Comparison of ENCODE assay signal across 36 mouse cellular contexts in the genomic region with DNA sequence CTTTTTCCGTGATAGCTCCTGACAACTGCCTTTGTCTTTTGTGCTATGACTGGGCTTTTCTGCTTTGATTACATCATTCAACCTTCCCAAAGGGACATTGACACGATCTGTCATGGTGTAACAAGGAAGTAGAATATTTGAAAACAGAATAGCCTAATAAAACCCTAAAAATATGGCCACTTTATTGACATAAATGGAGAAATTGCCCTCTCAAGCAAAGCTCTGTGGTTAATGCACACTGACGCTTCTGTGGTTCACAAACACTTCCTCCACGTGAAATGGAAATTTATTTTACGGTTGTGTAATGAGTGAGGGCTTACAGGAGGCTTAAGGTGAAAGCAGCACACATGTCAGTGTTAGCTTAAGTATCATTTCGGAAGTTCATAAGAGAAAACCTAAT. TPM values are rescaled to one million over a fixed set of nuclear protein-coding genes. Genes with fewer than 3 reads are reported as not detected.
DNase-seq lines count a peak whose midpoint lies in the region; ATAC-seq and TF ChIP-seq lines count a peak whose summit lies in the region.
"Had no signal": no experiment of that assay in that cellular context is flagged by ENCODE, and none has a peak within 500 bp of the region (broad histone marks: within the 10 kb centered on the region; RNA-seq: fewer than 3 reads in every experiment).

No protein-coding gene starts in this region.

- no peak for TF ChIP-seq CTCF in midbrain, postnatal 0 days (IDR thresholded peaks at IDR 0.05)

- no peak overlapping the region for H3K9ac ChIP-seq in intestine, embryonic 16.5 days (ENCODE audit: low read depth, low read length)
- H3K9ac ChIP-seq in midbrain, postnatal 0 days (replicated peaks; ENCODE audit: low read length, poor library complexity, severe bottlenecking): no peak overlapping the region
- H3K9ac ChIP-seq in midbrain, embryonic 11.5 days (ENCODE audit: low read length): no peak overlapping the region
- H3K9ac ChIP-seq: embryonic facial prominence, embryonic 13.5 days; forebrain, embryonic 15.5 days; heart, embryonic 13.5 days; hindbrain, embryonic 12.5 days; liver, embryonic 12.5 days; liver, postnatal 0 days; midbrain, embryonic 12.5 days; stomach, embryonic 15.5 days had no signal

- peak overlapping the region; percentile 69 for H3K27ac ChIP-seq in intestine, embryonic 16.5 days (ENCODE audit: low read length)
- H3K27ac ChIP-seq in midbrain, postnatal 0 days (ENCODE audit: low read depth, low read length): no peak overlapping the region
- H3K27ac ChIP-seq in midbrain, embryonic 11.5 days (ENCODE audit: low read depth, low read length): no peak overlapping the region
- H3K27ac ChIP-seq: embryonic facial prominence, embryonic 13.5 days; forebrain, embryonic 10.5 days; forebrain, embryonic 15.5 days; gastrocnemius, adult 2 months; heart, embryonic 13.5 days; hindbrain, embryonic 12.5 days; hindbrain, postnatal 0 days; liver, embryonic 12.5 days; midbrain, embryonic 12.5 days; stomach, embryonic 15.5 days had no signal

- no peaks in the 10 kb centered on the region for H3K9me3 ChIP-seq in intestine, embryonic 16.5 days (ENCODE audit: control insufficient read depth, low read length)
- no peaks in the 10 kb centered on the region for H3K9me3 ChIP-seq in midbrain, postnatal 0 days (ENCODE audit: low read length)
- H3K9me3 ChIP-seq in midbrain, embryonic 11.5 days (ENCODE audit: control insufficient read depth, low read length): no peaks in the 10 kb centered on the region
- H3K9me3 ChIP-seq: embryonic facial prominence, embryonic 13.5 days; forebrain, embryonic 10.5 days; forebrain, embryonic 15.5 days; heart, embryonic 13.5 days; hindbrain, embryonic 12.5 days; liver, embryonic 12.5 days; midbrain, embryonic 12.5 days; stomach, embryonic 15.5 days had no signal

- 56% methylated on average over 6 of the region's 6 CpGs for WGBS in intestine, embryonic 16.5 days
- 73% methylated on average over 6 of the region's 6 CpGs for WGBS in midbrain, postnatal 0 days
- WGBS in midbrain, embryonic 11.5 days: 86% methylated on average over 6 of the region's 6 CpGs

- H3K27me3 ChIP-seq in intestine, embryonic 16.5 days (replicated peaks; ENCODE audit: control insufficient read depth, insufficient read depth, low read length): no peaks in the 10 kb centered on the region
- H3K27me3 ChIP-seq in midbrain, postnatal 0 days (ENCODE audit: insufficient read depth, low read length): no peaks in the 10 kb centered on the region
- H3K27me3 ChIP-seq in midbrain, embryonic 11.5 days (ENCODE audit: control insufficient read depth, insufficient read depth, low read length): no peaks in the 10 kb centered on the region
- H3K27me3 ChIP-seq: embryonic facial prominence, embryonic 13.5 days; forebrain, embryonic 15.5 days; heart, embryonic 13.5 days; hindbrain, embryonic 12.5 days; liver, embryonic 12.5 days; midbrain, embryonic 12.5 days; stomach, embryonic 15.5 days had no signal

- no peaks in the 10 kb centered on the region for H3K36me3 ChIP-seq in intestine, embryonic 16.5 days (ENCODE audit: control insufficient read depth, insufficient read depth, low read length)
- no peaks in the 10 kb centered on the region for H3K36me3 ChIP-seq in midbrain, postnatal 0 days (ENCODE audit: insufficient read depth, low read length)
- H3K36me3 ChIP-seq in midbrain, embryonic 11.5 days (ENCODE audit: control insufficient read depth, insufficient read depth, low read length): no peaks in the 10 kb centered on the region
- H3K36me3 ChIP-seq: embryonic facial prominence, embryonic 13.5 days; forebrain, embryonic 10.5 days; forebrain, embryonic 15.5 days; heart, embryonic 13.5 days; hindbrain, embryonic 12.5 days; liver, embryonic 12.5 days; midbrain, embryonic 12.5 days; stomach, embryonic 15.5 days had no signal

- H3K4me3 ChIP-seq in intestine, embryonic 16.5 days (ENCODE audit: low read length): no peak overlapping the region
- no peak overlapping the region for H3K4me3 ChIP-seq in midbrain, postnatal 0 days (ENCODE audit: low read depth, low read length)
- H3K4me3 ChIP-seq in midbrain, embryonic 11.5 days (ENCODE audit: low read depth, low read length): no peak overlapping the region
- H3K4me3 ChIP-seq: embryonic facial prominence, embryonic 13.5 days; forebrain, embryonic 10.5 days; forebrain, embryonic 15.5 days; gastrocnemius, adult 2 months; heart, embryonic 13.5 days; hindbrain, embryonic 12.5 days; liver, embryonic 12.5 days; midbrain, embryonic 12.5 days; stomach, embryonic 15.5 days had no signal

- H3K4me1 ChIP-seq in intestine, embryonic 16.5 days (ENCODE audit: control insufficient read depth, insufficient read depth, low read length): no peaks in the 10 kb centered on the region
- no peaks in the 10 kb centered on the region for H3K4me1 ChIP-seq in midbrain, postnatal 0 days (ENCODE audit: insufficient read depth, low read length)
- H3K4me1 ChIP-seq in midbrain, embryonic 11.5 days (ENCODE audit: control insufficient read depth, insufficient read depth, low read length): no peaks in the 10 kb centered on the region
- H3K4me1 ChIP-seq: embryonic facial prominence, embryonic 13.5 days; forebrain, embryonic 10.5 days; forebrain, embryonic 15.5 days; heart, embryonic 13.5 days; hindbrain, embryonic 12.5 days; liver, embryonic 12.5 days; midbrain, embryonic 12.5 days; stomach, embryonic 15.5 days had no signal

- ATAC-seq in CD4-positive, CD25-positive, alpha-beta regulatory T cell, adult 4 months: peak; percentile 77
- peak; percentile 97 for ATAC-seq in hematopoietic stem cell, adult 5-6 weeks (replicated peaks in 1 of 2; ENCODE audit: insufficient read depth in 1 of 2, low FRiP score in 2 of 2, low TSS enrichment in 1 of 2, low read depth in 1 of 2, poor library complexity in 2 of 2, severe bottlenecking in 2 of 2)
- peak; percentile 92 for ATAC-seq in intestine, embryonic 16.5 days
- no peak for ATAC-seq in midbrain, postnatal 0 days (ENCODE audit: low FRiP score)
- ATAC-seq in midbrain, embryonic 11.5 days (ENCODE audit: low FRiP score): no peak
- ATAC-seq: forebrain, embryonic 15.5 days; hindbrain, postnatal 0 days; liver, embryonic 12.5 days; liver, postnatal 0 days; lung, postnatal 0 days had no signal

- no peak overlapping the region for H3K4me2 ChIP-seq in intestine, embryonic 16.5 days (ENCODE audit: low read depth, low read length)
- no peak overlapping the region for H3K4me2 ChIP-seq in midbrain, postnatal 0 days (ENCODE audit: low read depth, low read length, poor library complexity, severe bottlenecking)
- H3K4me2 ChIP-seq in midbrain, embryonic 11.5 days: no peak overlapping the region
- H3K4me2 ChIP-seq: embryonic facial prominence, embryonic 13.5 days; forebrain, embryonic 15.5 days; heart, embryonic 13.5 days; hindbrain, embryonic 12.5 days; liver, embryonic 12.5 days; midbrain, embryonic 12.5 days; stomach, embryonic 15.5 days had no signal

- DNase-seq in naive thymus-derived CD4-positive, alpha-beta T cell, adult 2 months (ENCODE audit: low read depth): peak; percentile 44
- no peak for DNase-seq in cerebellum, postnatal 36 days
- no peak for DNase-seq in midbrain, postnatal 0 days (ENCODE audit: low spot score)
- DNase-seq in midbrain, embryonic 11.5 days (ENCODE audit: low spot score, missing footprints): no peak
- no peak for DNase-seq in kidney, postnatal 14 days
- DNase-seq: B cell, adult 2 months; cerebellum, adult 8-10 months; gastrocnemius, adult 2 months; gastrocnemius, postnatal 36 days; heart, postnatal 10 days; kidney, adult 9 months; kidney, postnatal 10 days; left cerebral cortex, postnatal 4 days; liver, postnatal 0 days; retina, postnatal 1 day; right cerebral cortex, postnatal 14 days had no signal

RNA-seq across cellular contexts. Expression of a gene that starts 4.1 kb away (rescaled TPM):
- not detected for polyA plus RNA-seq in CD4-positive, CD25-positive, alpha-beta regulatory T cell, adult 4 months (2017; shearing (Covaris generic))
- not detected in 2 replicates for total RNA-seq in hematopoietic stem cell, adult 5-6 weeks (2017)
- polyA plus RNA-seq in intestine, embryonic 16.5 days (2015; fragmentation: Nextera tagmentation; extraction: Ambion mirVana): 0.20 and 0.54 TPM in 2 replicates
- not detected in 2 replicates for total RNA-seq in midbrain, postnatal 0 days (2014; rRNA removed)
- not detected in 2 replicates for polyA plus RNA-seq in midbrain, postnatal 0 days (2015; fragmentation: Nextera tagmentation; extraction: Ambion mirVana)
- polyA plus RNA-seq in midbrain, embryonic 11.5 days (2014; fragmentation: Nextera tagmentation; extraction: Ambion mirVana): not detected in 2 replicates
- total RNA-seq: gastrocnemius, adult 2 months; gastrocnemius, postnatal 36 days; heart, adult 8-10 months; heart, postnatal 10 days; hindbrain, postnatal 0 days; layer of hippocampus, adult 18-20 months; layer of hippocampus, postnatal 25 days; left cerebral cortex, adult 8-10 months; left cerebral cortex, postnatal 4 days had no signal
- polyA plus RNA-seq: embryonic facial prominence, embryonic 13.5 days; forebrain, embryonic 10.5 days; forebrain, embryonic 15.5 days; frontal cortex, adult 2 months; heart, embryonic 13.5 days; hindbrain, embryonic 12.5 days; hindbrain, postnatal 0 days; limb, embryonic 14.5 days; liver, embryonic 12.5 days; lung, postnatal 0 days; midbrain, embryonic 12.5 days; neural tube, embryonic 14.5 days; stomach, embryonic 15.5 days had no signal

RNA-seq across cellular contexts. Expression of a gene that starts 23.5 kb away (rescaled TPM):
- 100 to 1,000 TPM; 118 to 126 TPM for polyA plus RNA-seq in CD4-positive, CD25-positive, alpha-beta regulatory T cell, adult 4 months (2017; shearing (Covaris generic))
- 136 and 163 TPM in 2 replicates for total RNA-seq in hematopoietic stem cell, adult 5-6 weeks (2017)
- 220 and 233 TPM in 2 replicates for polyA plus RNA-seq in intestine, embryonic 16.5 days (2015; fragmentation: Nextera tagmentation; extraction: Ambion mirVana)
- total RNA-seq in midbrain, postnatal 0 days (2014; rRNA removed): 93.2 and 96.8 TPM in 2 replicates
- polyA plus RNA-seq in midbrain, postnatal 0 days (2015; fragmentation: Nextera tagmentation; extraction: Ambion mirVana): 163 and 176 TPM in 2 replicates
- polyA plus RNA-seq in midbrain, embryonic 11.5 days (2014; fragmentation: Nextera tagmentation; extraction: Ambion mirVana): 279 and 283 TPM in 2 replicates

Comparison
In these comparisons a context has a peak if more than half of its experiments do, and no peak if none do; other contexts are left out.
1. ATAC-seq: peak in CD4-positive, CD25-positive, alpha-beta regulatory T cell, adult 4 months (single experiment), hematopoietic stem cell, adult 5-6 weeks (2 of 2) and intestine, embryonic 16.5 days (single experiment); none in midbrain, postnatal 0 days (single experiment) and midbrain, embryonic 11.5 days (single experiment).